Mouse (Mus musculus) cortical plate, adult 2 months (tissue): ENCODE results near the gene Fuk.

Experiments used
- CTCF ChIP-seq: fragments of 200-500 bp; IDR thresholded peaks from 2 replicates; pipeline ENCODE4 v1.5.1; 2011; ENCODE audit warnings: mild to moderate bottlenecking, control low read depth, low read length; ENCODE audit not compliant: insufficient read depth; ENCODE audit errors: extremely low read depth
- POLR2A ChIP-seq: fragments of 200-500 bp; IDR thresholded peaks from 2 replicates; pipeline ENCODE4 v1.6.1; 2011; ENCODE audit warnings: mild to moderate bottlenecking, low read length, control low read depth; ENCODE audit not compliant: insufficient read depth; ENCODE audit errors: extremely low read depth

GRCm38 (mm10) chr8:110932444-110932843, 30.2 kb upstream of the Fuk start:
- no peak for TF ChIP-seq CTCF
- no peak for TF ChIP-seq POLR2A
